Mouse (Mus musculus) kidney, adult 2 months (tissue): Measurements from ENCODE around the gene Hlx. TPM values are rescaled to one million over a fixed set of nuclear protein-coding genes. Genes with fewer than 3 reads are reported as not detected.

ENCODE experiments used
- DNase-seq: peaks from one replicate; pipeline ENCODE4 v3.0.0; 2021
- H3K27ac ChIP-seq: fragments of 200-500 bp; 2 replicates; pipeline ENCODE4 v1.5.1; 2012; ENCODE audit warnings: low read depth, low read length, control low read depth, inconsistent platforms; ENCODE audit not compliant: insufficient read depth
- H3K27me3 ChIP-seq: fragments of 200-500 bp; replicated peaks from 2 replicates; pipeline ENCODE4 v1.6.1; 2012; ENCODE audit warnings: mild to moderate bottlenecking, moderate library complexity, low read length, inconsistent platforms; ENCODE audit not compliant: control insufficient read depth, insufficient read depth
- H3K36me3 ChIP-seq: fragments of 200-500 bp; 2 replicates; pipeline ENCODE4 v1.6.1; 2012; ENCODE audit warnings: mild to moderate bottlenecking, moderate library complexity, low read length, inconsistent platforms; ENCODE audit not compliant: control insufficient read depth, insufficient read depth
- H3K4me1 ChIP-seq: fragments of 200-500 bp; 2 replicates; pipeline ENCODE4 v1.6.1; 2011; ENCODE audit warnings: low read length; ENCODE audit not compliant: control insufficient read depth, insufficient read depth
- H3K4me3 ChIP-seq: fragments of 200-500 bp; 2 replicates; pipeline ENCODE4 v1.5.1; 2011; ENCODE audit warnings: mild to moderate bottlenecking, low read depth, low read length, control low read depth; ENCODE audit not compliant: insufficient read depth
- CTCF ChIP-seq: fragments of 200-500 bp; conservative IDR thresholded peaks from 2 replicates; pipeline ENCODE4 v1.5.1; 2011; ENCODE audit warnings: low read depth, mild to moderate bottlenecking, control low read depth, low read length, moderate library complexity, mixed read lengths; ENCODE audit not compliant: insufficient read depth, insufficient read length
- POLR2A ChIP-seq: fragments of 200-500 bp; IDR thresholded peaks from one replicate; pipeline ENCODE4 v1.6.1; 2011; ENCODE audit warnings: low read depth, low read length, control low read depth
- WGBS: fragments of 180-500 bp; shearing (Covaris S2); methylation state at CpG from one replicate; pipeline ENCODE4 v1.1.7; 2018; 5-methylcytosine and 5-hydroxymethylcytosine counted together
- polyA plus RNA-seq: library from polyadenylated mRNA; depleted of rRNA; stranded (reverse); fragments of >200 nt; gene quantifications from 2 replicates; pipeline ENCODE4 v1.2.3, GENCODE M21; 2012

Gene Hlx
- polyA plus RNA-seq, 1 experiment: 7.4 TPM

- TF ChIP-seq POLR2A: no peak
- no peak for TF ChIP-seq CTCF
- Histone ChIP-seq H3K36me3 (no peaks in the 10 kb centered on the region), H3K27ac (no peak overlapping the region), H3K4me1 (no peaks in the 10 kb centered on the region), H3K27me3 (peaks cover 6% of the 10 kb centered on the region), H3K4me3 (peak overlapping the region; percentile 1; the same call in 1 of the 2 replicates)
- WGBS: 22% methylated on average over 49 of the region's 49 CpGs
- DNase-seq: no peak
Observed at GRCm38 (mm10) chr1:184727401-184728265, 4.8 kb downstream of the Hlx start.

GRCm38 (mm10) chr1:184726576-184727300 is 5.7 kb downstream of the Hlx start:
- H3K4me1 ChIP-seq: no peaks in the 10 kb centered on the region
- 28% methylated on average over 16 of the region's 16 CpGs for whole genome bisulfite sequencing
- no peak for TF ChIP-seq CTCF
- TF ChIP-seq POLR2A: no peak
- H3K4me3 ChIP-seq: no peak overlapping the region
- no peak overlapping the region for H3K27ac ChIP-seq
- DNase-seq: no peak
- H3K27me3 ChIP-seq: peaks cover 3% of the 10 kb centered on the region
- no peaks in the 10 kb centered on the region for H3K36me3 ChIP-seq

GRCm38 (mm10) chr1:184725318-184725790 is 7.1 kb downstream of the Hlx start:
- Histone ChIP-seq H3K4me1 (no peaks in the 10 kb centered on the region), H3K27me3 (peaks cover 3% of the 10 kb centered on the region), H3K36me3 (no peaks in the 10 kb centered on the region), H3K4me3 (no peak overlapping the region), H3K27ac (no peak overlapping the region)
- no peak for DNase-seq
- TF ChIP-seq CTCF (no peak), POLR2A (no peak)
- WGBS: 33% methylated on average over 11 of the region's 11 CpGs

GRCm38 (mm10) chr1:184724551-184725317 is 7.7 kb downstream of the Hlx start:
- no peak for DNase-seq
- 19% methylated on average over 23 of the region's 23 CpGs for WGBS
- Histone ChIP-seq H3K36me3 (no peaks in the 10 kb centered on the region), H3K4me3 (no peak overlapping the region), H3K27me3 (peaks cover 3% of the 10 kb centered on the region), H3K4me1 (no peaks in the 10 kb centered on the region), H3K27ac (no peak overlapping the region)
- no peak for TF ChIP-seq POLR2A
- no peak for TF ChIP-seq CTCF

- no peak overlapping the region for H3K27ac ChIP-seq
- no peak for DNase-seq
- H3K4me1 ChIP-seq: no peaks in the 10 kb centered on the region
- 19% methylated on average over 3 of the region's 3 CpGs for WGBS
- H3K36me3 ChIP-seq: no peaks in the 10 kb centered on the region
- H3K4me3 ChIP-seq: no peak overlapping the region
- peaks cover 3% of the 10 kb centered on the region for H3K27me3 ChIP-seq
- TF ChIP-seq CTCF (no peak), POLR2A (no peak)
Observed at GRCm38 (mm10) chr1:184723899-184724298, 8.5 kb downstream of the Hlx start.

- WGBS: 7% methylated on average over 9 of the region's 9 CpGs
- peaks cover 8% of the 10 kb centered on the region for H3K27me3 ChIP-seq
Observed at GRCm38 (mm10) chr1:184721121-184721520, 11.3 kb downstream of the Hlx start.

More at GRCm38 (mm10) chr1:184721121-184721520, 11.3 kb downstream of the Hlx start:
- Histone ChIP-seq H3K27ac (no peak overlapping the region), H3K36me3 (no peaks in the 10 kb centered on the region), H3K4me1 (no peaks in the 10 kb centered on the region), H3K4me3 (no peak overlapping the region)
- DNase-seq: no peak
- TF ChIP-seq CTCF (no peak), POLR2A (no peak)
